Mouse (Mus musculus): ENCODE data around the gene Pard3b. TPM values are rescaled to one million over a fixed set of nuclear protein-coding genes. Genes with fewer than 3 reads are reported as not detected.
A peak's percentile ranks its signal among the peaks of the same experiment; 100 is the strongest.

Pard3b gene
- total RNA-seq, 2 experiments from 2014 or later = 3.2 to 3.4 TPM

GRCm38 (mm10) chr1:62527788-62528187 is 889.2 kb downstream of the Pard3b start:
- no peak for DNase-seq (ENCODE audit: low spot score in 2 of 2)
- intact Hi-C loops (cut with DNase I) = no loop called here

GRCm38 (mm10) chr1:62529941-62530340 is 891.3 kb downstream of the Pard3b start:
- intact Hi-C loops (cut with DNase I) = no loop called here
- DNase-seq (ENCODE audit: low spot score in 2 of 2) = no peak

GRCm38 (mm10) chr1:62532426-62533126 is 894.0 kb downstream of the Pard3b start:
- intact Hi-C loops (cut with DNase I) = no loop called here
- no peak for DNase-seq (ENCODE audit: low spot score in 2 of 2)

GRCm38 (mm10) chr1:62548953-62549352 is 910.3 kb downstream of the Pard3b start:
- intact Hi-C loops (cut with DNase I) = no loop called here

GRCm38 (mm10) chr1:62550546-62550945 is 911.9 kb downstream of the Pard3b start:
- intact Hi-C loops (cut with DNase I) = no loop called here
- DNase-seq (ENCODE audit: low spot score in 2 of 2) = no peak

More at GRCm38 (mm10) chr1:62548953-62549352, 910.3 kb downstream of the Pard3b start:
- DNase-seq (ENCODE audit: low spot score in 2 of 2) = no peak

- peak; percentile 21 to 67 for DNase-seq (ENCODE audit: low spot score in 2 of 2)
- intact Hi-C loops (cut with DNase I) = no loop called here
Observed at GRCm38 (mm10) chr1:62551516-62551915, 912.9 kb downstream of the Pard3b start.

GRCm38 (mm10) chr1:62555838-62556237 is 917.2 kb downstream of the Pard3b start:
- no peak for DNase-seq (ENCODE audit: low spot score in 2 of 2)
- intact Hi-C loops (cut with DNase I) = no loop called here

GRCm38 (mm10) chr1:62562987-62563386 is 924.4 kb downstream of the Pard3b start:
- peak in 1 of 2 experiments; percentile 13 for DNase-seq (ENCODE audit: low spot score in 2 of 2)
- intact Hi-C loops (cut with DNase I) = no loop called here

- intact Hi-C loops (cut with DNase I) = no loop called here
- no peak for DNase-seq (ENCODE audit: low spot score in 2 of 2)
Observed at GRCm38 (mm10) chr1:62564245-62565119, 925.9 kb downstream of the Pard3b start.

- no peak for DNase-seq (ENCODE audit: low spot score in 2 of 2)
- intact Hi-C loops (cut with DNase I) = no loop called here
Observed at GRCm38 (mm10) chr1:62565120-62565809, 926.6 kb downstream of the Pard3b start.

- intact Hi-C loops (cut with DNase I) = no loop called here
- DNase-seq (ENCODE audit: low spot score in 2 of 2) = no peak
Observed at GRCm38 (mm10) chr1:62566596-62566995, 928.0 kb downstream of the Pard3b start.

GRCm38 (mm10) chr1:62576939-62577590 is 938.4 kb downstream of the Pard3b start:
- no peak for DNase-seq (ENCODE audit: low spot score in 2 of 2)

GRCm38 (mm10) chr1:62579024-62579765 is 940.6 kb downstream of the Pard3b start:
- intact Hi-C loops (cut with DNase I) = no loop called here
- DNase-seq (ENCODE audit: low spot score in 2 of 2) = no peak

More at GRCm38 (mm10) chr1:62576939-62577590, 938.4 kb downstream of the Pard3b start:
- intact Hi-C loops (cut with DNase I) = no loop called here

- peak in 1 of 2 experiments; percentile 46 for DNase-seq (ENCODE audit: low spot score in 2 of 2)
- intact Hi-C loops (cut with DNase I) = no loop called here
Observed at GRCm38 (mm10) chr1:62580314-62580935, 941.8 kb downstream of the Pard3b start.

- intact Hi-C loops (cut with DNase I) = no loop called here
Observed at GRCm38 (mm10) chr1:62582476-62582875, 943.9 kb downstream of the Pard3b start.

GRCm38 (mm10) chr1:62587536-62587935 is 948.9 kb downstream of the Pard3b start:
- intact Hi-C loops (cut with DNase I) = no loop called here
- no peak for DNase-seq (ENCODE audit: low spot score in 2 of 2)

More at GRCm38 (mm10) chr1:62582476-62582875, 943.9 kb downstream of the Pard3b start:
- DNase-seq (ENCODE audit: low spot score in 2 of 2) = no peak

- intact Hi-C loops (cut with DNase I) = no loop called here
Observed at GRCm38 (mm10) chr1:62591296-62592031, 952.8 kb downstream of the Pard3b start.

GRCm38 (mm10) chr1:62595401-62595800 is 956.8 kb downstream of the Pard3b start:
- peak in 1 of 2 experiments; percentile 79 for DNase-seq (ENCODE audit: low spot score in 2 of 2)
- intact Hi-C loops (cut with DNase I) = loop anchor here (2.0 kb wide), 1 partner anchor 91 kb away; no protein-coding TSS in a partner anchor

More at GRCm38 (mm10) chr1:62591296-62592031, 952.8 kb downstream of the Pard3b start:
- DNase-seq (ENCODE audit: low spot score in 2 of 2) = no peak
